Mouse (Mus musculus): ENCODE results near the gene Ascc1. TPM values are rescaled to one million over a fixed set of nuclear protein-coding genes. Genes with fewer than 3 reads are reported as not detected.

Ascc1 gene
- polyA plus RNA-seq, 1 experiment from 2014 or later = 45.6 TPM

DNA sequence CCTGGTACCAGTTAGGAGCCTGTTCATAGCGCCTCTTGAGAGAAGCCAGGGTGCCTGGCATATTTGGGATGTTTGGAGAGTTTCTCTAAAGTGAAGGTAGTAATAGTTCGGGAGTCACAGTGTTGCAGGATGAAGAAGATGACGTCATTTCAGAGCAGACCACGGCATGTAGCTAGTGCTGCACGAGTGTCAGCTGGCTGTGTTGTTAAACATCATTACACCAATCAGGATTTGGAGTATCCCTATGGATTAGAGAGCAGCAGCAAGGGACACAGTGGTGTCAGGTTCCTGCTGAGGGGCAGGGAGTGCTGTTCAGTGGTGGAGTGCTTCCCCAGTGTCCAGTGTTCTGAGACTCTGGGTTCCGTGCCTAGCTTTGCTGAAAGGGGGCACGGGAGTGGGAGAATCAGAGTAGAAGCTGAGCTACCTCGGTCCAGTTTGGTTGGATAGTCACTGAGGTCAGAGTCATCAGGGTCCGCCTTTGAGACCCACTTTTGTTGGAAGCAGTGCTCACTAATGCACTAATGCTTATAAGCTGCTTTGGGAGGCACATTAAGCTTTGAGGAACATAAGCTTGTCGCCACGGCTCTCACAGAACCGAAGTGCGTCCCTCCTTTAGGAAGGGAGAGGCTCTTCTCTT lies 24.3 kb downstream of the Ascc1 start:
- H3K9ac ChIP-seq = peak overlapping the region; percentile 26; the same call in 1 of the 2 replicates
- H3K27ac ChIP-seq = peak overlapping the region; percentile 51; the same call in 1 of the 2 replicates
- no peak for ATAC-seq (ENCODE audit: low FRiP score)
- H3K4me2 ChIP-seq (replicated peaks) = no peak overlapping the region
- WGBS = 69% methylated on average over 13 of the region's 13 CpGs
- peaks cover 20% of the 10 kb centered on the region for H3K4me1 ChIP-seq (replicated peaks; ENCODE audit: control insufficient read depth, insufficient read depth, low read length)
- peaks cover 3% of the 10 kb centered on the region; the same call in 1 of the 2 replicates for H3K36me3 ChIP-seq (replicated peaks; ENCODE audit: control insufficient read depth, insufficient read depth)
- no peaks in the 10 kb centered on the region for H3K27me3 ChIP-seq (ENCODE audit: control insufficient read depth, insufficient read depth, low read length)
- no peak for DNase-seq (ENCODE audit: low spot score)
- no peaks in the 10 kb centered on the region for H3K9me3 ChIP-seq (ENCODE audit: control insufficient read depth, low read length)
- no peak overlapping the region for H3K4me3 ChIP-seq (replicated peaks; ENCODE audit: low read length)

- 57% methylated on average over 2 of the region's 2 CpGs for WGBS
- peaks cover 28% of the 10 kb centered on the region for H3K4me1 ChIP-seq (replicated peaks; ENCODE audit: control insufficient read depth, insufficient read depth, low read length)
- ATAC-seq (ENCODE audit: low FRiP score) (no peak), DNase-seq (ENCODE audit: low spot score) (no peak)
- no peak overlapping the region for H3K4me3 ChIP-seq (replicated peaks; ENCODE audit: low read length)
- no peaks in the 10 kb centered on the region for H3K27me3 ChIP-seq (ENCODE audit: control insufficient read depth, insufficient read depth, low read length)
- H3K27ac ChIP-seq = peak overlapping the region; percentile 51
- H3K9ac ChIP-seq = peak overlapping the region; percentile 10; the same call in 1 of the 2 replicates
- H3K9me3 ChIP-seq (ENCODE audit: control insufficient read depth, low read length) = no peaks in the 10 kb centered on the region
- H3K36me3 ChIP-seq (replicated peaks; ENCODE audit: control insufficient read depth, insufficient read depth) = no peaks in the 10 kb centered on the region
- H3K4me2 ChIP-seq (replicated peaks) = no peak overlapping the region
These were observed 25.0 kb downstream of the Ascc1 start for GRCm38 (mm10) chr10:60027619-60028084.

DNA sequence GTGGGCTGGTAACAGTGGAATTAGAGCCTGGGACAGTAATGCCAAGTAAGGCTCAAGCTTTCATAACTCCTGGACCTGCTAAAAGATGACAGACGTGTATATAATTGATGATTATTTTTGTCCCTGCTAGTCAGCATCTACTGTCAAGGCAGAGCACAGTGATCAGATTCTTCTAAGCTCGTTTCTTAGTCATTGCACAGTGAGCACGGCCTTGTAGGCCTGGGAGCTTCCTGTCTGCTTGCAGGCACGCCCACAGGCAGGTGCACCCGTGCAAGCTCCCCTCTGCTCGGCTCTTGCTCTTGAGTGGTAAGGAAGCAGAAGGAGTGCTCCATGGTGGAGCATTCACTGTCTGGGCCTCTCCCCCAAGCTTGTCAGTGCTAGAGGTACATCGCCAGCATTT lies 25.6 kb downstream of the Ascc1 start:
- no peak overlapping the region for H3K9ac ChIP-seq

GRCm38 (mm10) chr10:60028979-60029378 lies 26.4 kb downstream of the Ascc1 start:
- WGBS = 43% methylated on average over 7 of the region's 7 CpGs
- no peak for ATAC-seq (ENCODE audit: low FRiP score)
- Histone ChIP-seq H3K4me2 (replicated peaks) (no peak overlapping the region), H3K36me3 (replicated peaks; ENCODE audit: control insufficient read depth, insufficient read depth) (no peaks in the 10 kb centered on the region), H3K4me1 (replicated peaks; ENCODE audit: control insufficient read depth, insufficient read depth, low read length) (peaks cover 28% of the 10 kb centered on the region), H3K27ac (peak overlapping the region; percentile 51; the same call in 1 of the 2 replicates), H3K27me3 (ENCODE audit: control insufficient read depth, insufficient read depth, low read length) (no peaks in the 10 kb centered on the region), H3K9ac (no peak overlapping the region), H3K4me3 (replicated peaks; ENCODE audit: low read length) (no peak overlapping the region), H3K9me3 (ENCODE audit: control insufficient read depth, low read length) (no peaks in the 10 kb centered on the region)
- DNase-seq (ENCODE audit: low spot score) = peak; percentile 60

More for the DNA sequence above, 25.6 kb downstream of the Ascc1 start:
- no peak for ATAC-seq (ENCODE audit: low FRiP score)
- H3K27ac ChIP-seq = peak overlapping the region; percentile 51; the same call in 1 of the 2 replicates
- no peaks in the 10 kb centered on the region for H3K9me3 ChIP-seq (ENCODE audit: control insufficient read depth, low read length)
- H3K4me2 ChIP-seq (replicated peaks) = no peak overlapping the region
- peaks cover 28% of the 10 kb centered on the region for H3K4me1 ChIP-seq (replicated peaks; ENCODE audit: control insufficient read depth, insufficient read depth, low read length)
- WGBS = 81% methylated on average over 7 of the region's 7 CpGs
- no peak overlapping the region for H3K4me3 ChIP-seq (replicated peaks; ENCODE audit: low read length)
- H3K36me3 ChIP-seq (replicated peaks; ENCODE audit: control insufficient read depth, insufficient read depth) = no peaks in the 10 kb centered on the region
- no peaks in the 10 kb centered on the region for H3K27me3 ChIP-seq (ENCODE audit: control insufficient read depth, insufficient read depth, low read length)
- DNase-seq (ENCODE audit: low spot score) = no peak

DNA sequence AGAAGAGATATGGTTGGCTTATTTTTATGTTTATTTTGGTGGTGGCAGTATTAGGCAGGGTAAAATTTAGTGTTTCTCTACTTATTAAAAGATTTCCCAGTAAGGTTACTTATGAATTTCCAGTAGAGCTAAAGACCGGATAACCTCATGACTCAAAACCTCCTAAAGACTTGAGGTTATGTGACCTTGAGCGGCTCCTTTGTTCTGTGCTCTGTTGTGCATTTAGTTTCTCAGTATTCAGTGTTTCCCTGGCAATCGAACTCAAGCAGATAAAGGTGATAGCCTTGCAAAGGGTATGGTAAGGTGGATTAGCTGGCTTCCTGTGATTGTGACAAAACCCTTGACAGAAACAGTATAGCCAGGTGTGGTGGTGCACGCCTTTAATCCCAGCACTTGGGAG lies 26.8 kb downstream of the Ascc1 start:
- ATAC-seq (ENCODE audit: low FRiP score) (no peak), DNase-seq (ENCODE audit: low spot score) (no peak)
- H3K4me3 ChIP-seq (replicated peaks; ENCODE audit: low read length) = no peak overlapping the region
- H3K4me2 ChIP-seq (replicated peaks) = no peak overlapping the region
- H3K4me1 ChIP-seq (replicated peaks; ENCODE audit: control insufficient read depth, insufficient read depth, low read length) = peaks cover 28% of the 10 kb centered on the region
- WGBS = 80% methylated on average over 4 of the region's 4 CpGs
- H3K27me3 ChIP-seq (ENCODE audit: control insufficient read depth, insufficient read depth, low read length) = no peaks in the 10 kb centered on the region
- H3K9ac ChIP-seq = no peak overlapping the region
- H3K27ac ChIP-seq = no peak overlapping the region
- no peaks in the 10 kb centered on the region for H3K36me3 ChIP-seq (replicated peaks; ENCODE audit: control insufficient read depth, insufficient read depth)
- H3K9me3 ChIP-seq (ENCODE audit: control insufficient read depth, low read length) = no peaks in the 10 kb centered on the region

GRCm38 (mm10) chr10:60031562-60031961 lies 29.0 kb downstream of the Ascc1 start:
- WGBS = 68% methylated on average over 8 of the region's 8 CpGs
- DNase-seq (ENCODE audit: low spot score) = no peak
- no peaks in the 10 kb centered on the region for H3K27me3 ChIP-seq (ENCODE audit: control insufficient read depth, insufficient read depth, low read length)
- H3K36me3 ChIP-seq (replicated peaks; ENCODE audit: control insufficient read depth, insufficient read depth) = no peaks in the 10 kb centered on the region
- H3K9ac ChIP-seq = no peak overlapping the region
- H3K27ac ChIP-seq = no peak overlapping the region
- no peaks in the 10 kb centered on the region for H3K9me3 ChIP-seq (ENCODE audit: control insufficient read depth, low read length)
- H3K4me3 ChIP-seq (replicated peaks; ENCODE audit: low read length) = no peak overlapping the region
- H3K4me2 ChIP-seq (replicated peaks) = no peak overlapping the region
- H3K4me1 ChIP-seq (replicated peaks; ENCODE audit: control insufficient read depth, insufficient read depth, low read length) = peaks cover 26% of the 10 kb centered on the region
- ATAC-seq (ENCODE audit: low FRiP score) = no peak

GRCm38 (mm10) chr10:60031985-60032384 lies 29.4 kb downstream of the Ascc1 start:
- 35% methylated on average over 2 of the region's 2 CpGs for WGBS
- Histone ChIP-seq H3K4me2 (replicated peaks) (no peak overlapping the region), H3K36me3 (replicated peaks; ENCODE audit: control insufficient read depth, insufficient read depth) (no peaks in the 10 kb centered on the region), H3K27ac (no peak overlapping the region), H3K9ac (no peak overlapping the region), H3K4me3 (replicated peaks; ENCODE audit: low read length) (no peak overlapping the region), H3K27me3 (ENCODE audit: control insufficient read depth, insufficient read depth, low read length) (no peaks in the 10 kb centered on the region), H3K4me1 (replicated peaks; ENCODE audit: control insufficient read depth, insufficient read depth, low read length) (peaks cover 22% of the 10 kb centered on the region), H3K9me3 (ENCODE audit: control insufficient read depth, low read length) (no peaks in the 10 kb centered on the region)
- no peak for DNase-seq (ENCODE audit: low spot score)
- no peak for ATAC-seq (ENCODE audit: low FRiP score)

DNA sequence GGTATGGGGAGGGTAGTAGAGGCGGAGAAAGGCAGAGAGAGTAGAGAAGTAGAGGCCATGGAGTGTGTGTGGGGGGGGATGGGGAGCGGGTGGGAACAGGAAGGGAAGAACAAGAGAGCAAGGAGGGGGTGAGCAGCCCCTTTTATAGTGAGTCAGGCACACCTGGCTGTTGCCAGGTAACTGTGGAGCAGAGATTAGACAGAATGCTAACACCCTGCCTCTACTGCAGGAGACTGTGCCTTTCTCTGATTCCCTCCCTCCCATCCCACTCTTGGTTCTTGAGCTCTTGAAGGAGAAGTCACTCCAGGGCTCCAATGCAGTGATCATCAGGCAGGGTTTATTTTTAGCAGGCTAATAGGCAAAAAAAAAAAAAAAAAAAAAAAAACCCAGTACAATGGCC lies 30.0 kb downstream of the Ascc1 start:
- Histone ChIP-seq H3K4me2 (replicated peaks) (no peak overlapping the region), H3K4me3 (replicated peaks; ENCODE audit: low read length) (no peak overlapping the region), H3K9me3 (ENCODE audit: control insufficient read depth, low read length) (no peaks in the 10 kb centered on the region), H3K27ac (no peak overlapping the region), H3K27me3 (ENCODE audit: control insufficient read depth, insufficient read depth, low read length) (no peaks in the 10 kb centered on the region), H3K4me1 (replicated peaks; ENCODE audit: control insufficient read depth, insufficient read depth, low read length) (peaks cover 21% of the 10 kb centered on the region), H3K9ac (no peak overlapping the region), H3K36me3 (replicated peaks; ENCODE audit: control insufficient read depth, insufficient read depth) (no peaks in the 10 kb centered on the region)
- ATAC-seq (ENCODE audit: low FRiP score) = no peak
- DNase-seq (ENCODE audit: low spot score) = no peak
- 63% methylated on average over 2 of the region's 2 CpGs for WGBS

- no peak for ATAC-seq (ENCODE audit: low FRiP score)
- DNase-seq (ENCODE audit: low spot score) = no peak
These were observed 30.5 kb downstream of the Ascc1 start for GRCm38 (mm10) chr10:60033064-60033463.

More at GRCm38 (mm10) chr10:60033064-60033463, 30.5 kb downstream of the Ascc1 start:
- no peak overlapping the region for H3K4me2 ChIP-seq (replicated peaks)
- H3K27me3 ChIP-seq (ENCODE audit: control insufficient read depth, insufficient read depth, low read length) = no peaks in the 10 kb centered on the region
- no peak overlapping the region for H3K4me3 ChIP-seq (replicated peaks; ENCODE audit: low read length)
- H3K36me3 ChIP-seq (replicated peaks; ENCODE audit: control insufficient read depth, insufficient read depth) = no peaks in the 10 kb centered on the region
- no peak overlapping the region for H3K9ac ChIP-seq
- peaks cover 20% of the 10 kb centered on the region for H3K4me1 ChIP-seq (replicated peaks; ENCODE audit: control insufficient read depth, insufficient read depth, low read length)
- H3K9me3 ChIP-seq (ENCODE audit: control insufficient read depth, low read length) = no peaks in the 10 kb centered on the region
- 42% methylated on average over 5 of the region's 5 CpGs for whole genome bisulfite sequencing
- no peak overlapping the region for H3K27ac ChIP-seq

Data from hindbrain, embryonic 14.5 days (tissue).